Mouse (Mus musculus): ENCODE data around the gene Hoxa6. TPM values are rescaled to one million over a fixed set of nuclear protein-coding genes. Genes with fewer than 3 reads are reported as not detected.

The Hoxa6 gene
- polyA plus RNA-seq, 1 experiment from 2014 or later: not detected

DNA sequence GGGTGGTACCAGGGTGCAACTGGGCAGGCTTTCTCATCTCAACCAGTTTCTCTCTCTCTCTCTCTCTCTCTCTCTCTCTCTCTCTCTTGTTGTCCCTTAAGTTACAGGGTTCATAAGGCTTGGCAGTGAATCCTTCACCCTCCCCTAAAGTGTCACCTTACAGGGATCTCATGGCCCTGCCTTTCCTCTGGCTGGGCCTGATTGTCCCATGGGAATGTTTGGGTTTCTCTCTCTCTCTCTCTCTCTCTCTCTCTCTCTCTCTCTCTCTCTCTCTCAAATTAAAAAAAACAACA, 892 bp downstream of the Hoxa6 start:
- H3K27ac ChIP-seq (ENCODE audit: low read depth, low read length): no peak overlapping the region
- peaks cover 99% of the 10 kb centered on the region for H3K27me3 ChIP-seq (ENCODE audit: control insufficient read depth, insufficient read depth, low read length)
- H3K36me3 ChIP-seq (ENCODE audit: control insufficient read depth, insufficient read depth, low read length): no peaks in the 10 kb centered on the region
- H3K9me3 ChIP-seq (ENCODE audit: control insufficient read depth, low read length): no peaks in the 10 kb centered on the region
- DNase-seq (ENCODE audit: low spot score) (no peak), ATAC-seq (replicated peaks; ENCODE audit: low FRiP score) (no peak)
- H3K4me1 ChIP-seq (replicated peaks; ENCODE audit: control insufficient read depth, insufficient read depth, low read length): peaks cover 7% of the 10 kb centered on the region; the same call in 1 of the 2 replicates
- no peak overlapping the region for H3K4me3 ChIP-seq (ENCODE audit: low read depth, low read length)
- no peak overlapping the region for H3K4me2 ChIP-seq (ENCODE audit: low read depth, low read length, severe bottlenecking)
- H3K9ac ChIP-seq (ENCODE audit: low read length): no peak overlapping the region

DNA sequence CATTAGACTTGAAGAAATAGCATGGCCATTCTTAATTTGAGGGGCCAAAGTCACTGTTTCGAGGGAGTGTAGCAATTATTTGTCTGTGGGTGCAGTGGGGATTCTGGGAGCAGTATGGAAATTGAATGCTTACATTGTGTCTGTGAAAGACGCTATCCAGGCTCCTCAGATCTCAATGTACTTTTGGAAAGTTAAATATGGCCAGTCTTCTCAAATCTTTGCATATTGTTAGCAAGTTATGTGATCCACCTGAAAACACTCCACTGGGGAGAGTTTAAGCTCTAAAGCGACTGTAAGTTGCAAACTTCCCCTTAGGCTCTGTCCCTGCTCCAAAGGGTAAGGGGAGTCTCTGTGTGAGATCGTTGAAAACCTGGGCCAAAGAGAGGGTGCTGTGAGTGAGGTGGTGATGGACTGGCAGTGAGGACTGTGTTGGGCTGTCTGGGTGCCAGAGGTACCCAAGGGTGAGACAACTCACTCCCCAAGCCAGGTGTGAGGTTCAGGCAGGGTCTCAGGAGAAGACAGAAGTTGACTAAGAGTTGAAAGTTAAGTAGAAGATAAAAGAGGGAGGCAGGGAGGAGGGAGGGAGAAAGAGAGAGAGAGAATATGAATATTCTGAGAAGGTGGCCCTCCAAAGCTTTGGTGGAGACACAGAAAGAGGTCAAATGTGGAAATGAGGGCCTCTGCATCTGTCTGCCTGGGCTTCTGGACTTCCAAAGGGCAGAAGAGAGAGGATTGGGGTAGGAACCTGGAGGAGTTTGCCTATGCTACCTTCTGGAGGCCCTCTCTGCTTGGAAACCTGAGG, 1.4 kb downstream of the Hoxa6 start:
- peaks cover 99% of the 10 kb centered on the region for H3K27me3 ChIP-seq (ENCODE audit: control insufficient read depth, insufficient read depth, low read length)
- WGBS: 4% methylated on average over 4 of the region's 4 CpGs
- peaks cover 7% of the 10 kb centered on the region; the same call in 1 of the 2 replicates for H3K4me1 ChIP-seq (replicated peaks; ENCODE audit: control insufficient read depth, insufficient read depth, low read length)
- no peak for ATAC-seq (replicated peaks; ENCODE audit: low FRiP score)
- H3K9ac ChIP-seq (ENCODE audit: low read length): no peak overlapping the region
- no peak overlapping the region for H3K4me2 ChIP-seq (ENCODE audit: low read depth, low read length, severe bottlenecking)
- no peaks in the 10 kb centered on the region for H3K36me3 ChIP-seq (ENCODE audit: control insufficient read depth, insufficient read depth, low read length)
- no peak overlapping the region for H3K27ac ChIP-seq (ENCODE audit: low read depth, low read length)
- H3K4me3 ChIP-seq (ENCODE audit: low read depth, low read length): no peak overlapping the region
- DNase-seq (ENCODE audit: low spot score): peak; percentile 49
- H3K9me3 ChIP-seq (ENCODE audit: control insufficient read depth, low read length): no peaks in the 10 kb centered on the region

DNA sequence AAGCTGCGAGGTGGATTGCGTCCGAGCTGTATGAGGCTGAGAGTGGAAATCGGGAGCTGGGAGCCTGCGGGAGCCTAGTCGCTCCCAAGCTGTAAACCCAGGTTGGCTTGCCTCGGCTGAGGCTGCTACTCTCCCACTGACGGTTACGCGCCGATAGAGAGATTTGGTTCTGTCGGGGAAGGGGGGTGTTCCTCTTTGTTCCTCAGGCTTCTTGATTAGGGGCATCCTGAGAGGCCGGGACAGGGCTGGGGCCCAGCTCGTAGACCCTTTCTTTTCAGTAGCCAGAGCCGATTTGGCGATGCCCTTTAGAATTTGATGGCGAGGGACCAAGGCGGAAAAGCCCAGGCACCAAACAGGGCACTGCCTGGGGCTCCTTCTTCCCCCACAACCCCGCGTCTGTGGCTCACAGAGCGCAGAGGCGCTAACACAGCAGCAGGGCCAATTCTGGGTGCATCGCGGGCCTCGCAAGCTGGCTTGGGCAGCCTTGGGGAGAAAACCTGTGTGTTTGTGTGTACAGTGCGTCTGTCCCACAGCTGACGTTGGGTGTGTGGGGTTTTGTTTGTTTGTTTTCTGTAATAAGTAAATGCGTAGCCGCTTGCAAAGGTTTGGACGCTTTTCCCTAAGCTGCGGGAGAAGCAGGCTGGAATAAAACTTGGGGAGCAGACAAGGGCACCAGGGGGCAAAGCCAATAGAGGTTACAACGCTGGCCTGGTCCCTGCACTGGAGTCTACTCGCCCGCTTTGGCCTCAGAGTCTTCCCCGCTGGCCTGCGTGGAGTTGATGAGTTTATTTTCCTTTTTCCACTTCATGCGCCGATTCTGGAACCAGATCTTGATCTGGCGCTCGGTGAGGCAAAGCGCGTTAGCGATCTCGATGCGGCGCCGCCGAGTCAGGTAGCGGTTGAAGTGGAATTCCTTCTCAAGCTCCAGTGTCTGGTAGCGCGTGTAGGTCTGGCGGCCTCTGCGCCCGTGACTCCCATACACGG, 2.6 kb downstream of the Hoxa6 start:
- no peak overlapping the region for H3K27ac ChIP-seq (ENCODE audit: low read depth, low read length)
- H3K4me2 ChIP-seq (ENCODE audit: low read depth, low read length, severe bottlenecking): no peak overlapping the region
- peaks cover 99% of the 10 kb centered on the region for H3K27me3 ChIP-seq (ENCODE audit: control insufficient read depth, insufficient read depth, low read length)
- peaks cover 7% of the 10 kb centered on the region; the same call in 1 of the 2 replicates for H3K4me1 ChIP-seq (replicated peaks; ENCODE audit: control insufficient read depth, insufficient read depth, low read length)
- under 1% methylated on average over 55 of the region's 55 CpGs for WGBS
- no peak overlapping the region for H3K4me3 ChIP-seq (ENCODE audit: low read depth, low read length)
- H3K36me3 ChIP-seq (ENCODE audit: control insufficient read depth, insufficient read depth, low read length): no peaks in the 10 kb centered on the region
- no peaks in the 10 kb centered on the region for H3K9me3 ChIP-seq (ENCODE audit: control insufficient read depth, low read length)
- no peak overlapping the region for H3K9ac ChIP-seq (ENCODE audit: low read length)
- ATAC-seq (replicated peaks; ENCODE audit: low FRiP score) (no peak), DNase-seq (ENCODE audit: low spot score) (peak; percentile 64)

DNA sequence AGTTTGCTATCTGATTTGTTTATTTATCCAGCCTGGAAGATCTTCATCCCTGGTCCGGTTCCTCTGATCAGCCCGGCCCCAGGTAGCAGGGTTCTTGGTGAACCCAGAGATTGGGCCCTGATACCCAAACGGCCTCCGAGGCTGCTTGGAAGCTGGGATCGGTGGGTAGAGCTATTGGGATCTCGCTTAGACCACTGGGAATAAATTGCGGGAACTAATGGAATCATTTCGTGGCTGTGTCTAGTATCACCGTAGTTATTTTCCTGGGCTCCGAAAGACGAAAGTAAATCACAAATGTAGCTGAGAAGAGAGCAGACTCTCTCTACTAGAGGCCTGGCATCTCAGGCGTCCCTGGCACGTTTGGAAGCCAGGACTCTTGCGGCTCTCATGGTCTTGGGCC, 3.3 kb downstream of the Hoxa6 start:
- Histone ChIP-seq H3K9me3 (ENCODE audit: control insufficient read depth, low read length) (no peaks in the 10 kb centered on the region), H3K27me3 (ENCODE audit: control insufficient read depth, insufficient read depth, low read length) (peaks cover 100% of the 10 kb centered on the region), H3K9ac (ENCODE audit: low read length) (no peak overlapping the region), H3K4me1 (replicated peaks; ENCODE audit: control insufficient read depth, insufficient read depth, low read length) (peaks cover 7% of the 10 kb centered on the region; the same call in 1 of the 2 replicates), H3K36me3 (ENCODE audit: control insufficient read depth, insufficient read depth, low read length) (no peaks in the 10 kb centered on the region), H3K27ac (ENCODE audit: low read depth, low read length) (no peak overlapping the region), H3K4me3 (ENCODE audit: low read depth, low read length) (no peak overlapping the region), H3K4me2 (ENCODE audit: low read depth, low read length, severe bottlenecking) (no peak overlapping the region)
- no peak for DNase-seq (ENCODE audit: low spot score)
- no peak for ATAC-seq (replicated peaks; ENCODE audit: low FRiP score)
- 4% methylated on average over 14 of the region's 14 CpGs for WGBS

DNA sequence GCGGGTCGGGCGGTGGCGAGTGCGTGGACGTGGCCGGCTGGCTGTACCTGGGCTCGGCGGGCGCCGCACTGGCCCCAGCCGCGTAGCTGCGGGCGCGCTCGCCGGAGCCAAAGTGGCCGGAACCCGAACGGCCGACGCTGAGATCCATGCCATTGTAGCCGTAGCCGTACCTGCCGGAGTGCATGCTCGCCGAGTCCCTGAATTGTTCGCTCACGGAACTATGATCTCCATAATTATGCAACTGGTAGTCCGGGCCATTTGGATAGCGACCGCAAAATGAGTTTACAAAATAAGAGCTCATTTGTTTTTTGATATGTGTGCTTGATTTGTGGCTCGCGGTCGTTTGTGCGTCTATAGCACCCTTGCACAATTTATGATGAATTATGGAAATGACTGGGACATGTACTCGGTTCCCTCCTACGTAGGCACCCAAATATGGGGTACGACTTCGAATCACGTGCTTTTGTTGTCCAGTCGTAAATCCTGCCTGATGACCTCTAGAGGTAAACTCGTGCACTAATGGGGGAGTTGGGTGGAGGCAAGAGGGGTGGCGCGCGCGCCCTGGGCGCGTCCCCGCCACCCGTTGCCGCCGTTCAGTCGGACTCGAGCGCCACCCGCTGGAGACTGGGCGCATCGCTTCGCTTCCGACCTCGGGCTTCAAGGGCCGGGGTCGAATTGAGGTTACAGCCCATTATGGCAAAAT, 4.3 kb downstream of the Hoxa6 start, which contains the start of gene Hoxa5:
Hoxa5 (minus strand) TSS at position 538 of the 703 bp plus-strand sequence.
- ATAC-seq (replicated peaks; ENCODE audit: low FRiP score): no peak
- peak; percentile 76 for DNase-seq (ENCODE audit: low spot score)
- Histone ChIP-seq H3K36me3 (ENCODE audit: control insufficient read depth, insufficient read depth, low read length) (no peaks in the 10 kb centered on the region), H3K27me3 (ENCODE audit: control insufficient read depth, insufficient read depth, low read length) (peaks cover 100% of the 10 kb centered on the region), H3K27ac (ENCODE audit: low read depth, low read length) (no peak within 1 kb of the TSS), H3K4me1 (replicated peaks; ENCODE audit: control insufficient read depth, insufficient read depth, low read length) (peaks cover 7% of the 10 kb centered on the region; the same call in 1 of the 2 replicates), H3K9me3 (ENCODE audit: control insufficient read depth, low read length) (no peaks in the 10 kb centered on the region), H3K9ac (ENCODE audit: low read length) (no peak within 1 kb of the TSS), H3K4me3 (ENCODE audit: low read depth, low read length) (peak within 1 kb of the TSS; percentile 11; the same call in 1 of the 2 replicates), H3K4me2 (ENCODE audit: low read depth, low read length, severe bottlenecking) (peak within 1 kb of the TSS; percentile 18; the same call in 1 of the 2 replicates)
- under 1% methylated on average over 65 of the region's 65 CpGs for WGBS

DNA sequence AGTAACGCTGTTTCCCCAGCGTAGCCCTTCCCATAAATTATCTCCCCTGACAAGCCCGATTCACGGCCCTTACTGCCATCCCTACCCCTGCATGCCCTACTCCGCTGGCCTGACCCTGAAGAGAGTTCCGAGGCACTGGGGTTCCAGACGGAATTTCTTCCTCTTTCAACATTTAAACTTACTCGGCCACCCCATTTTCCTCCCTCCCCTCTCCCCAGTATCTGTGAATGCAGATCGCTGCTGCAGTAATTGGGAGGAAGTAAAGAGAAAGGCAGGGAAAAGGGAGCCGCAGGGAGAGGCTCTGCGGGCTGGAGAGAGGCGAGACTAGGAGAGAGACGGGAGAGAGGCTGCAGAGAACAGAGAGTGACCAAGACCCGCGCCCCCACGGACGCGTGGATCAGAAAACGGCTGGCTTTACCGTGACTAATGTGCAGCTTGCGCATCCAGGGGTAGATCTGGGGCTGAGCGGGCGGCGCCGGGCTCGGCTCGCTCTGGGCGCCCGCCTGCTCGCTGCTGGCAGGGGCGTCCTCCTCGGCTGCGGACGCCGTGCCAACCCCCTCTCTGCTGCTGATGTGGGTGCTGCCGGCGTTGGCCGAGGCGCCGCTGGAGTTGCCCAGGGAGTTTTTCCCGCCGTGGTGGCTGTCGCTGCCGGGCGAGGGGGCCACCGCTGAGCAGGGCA, 5.0 kb downstream of the Hoxa6 start:
- ATAC-seq (replicated peaks; ENCODE audit: low FRiP score): no peak
- no peak overlapping the region for H3K4me2 ChIP-seq (ENCODE audit: low read depth, low read length, severe bottlenecking)
- DNase-seq (ENCODE audit: low spot score): peak; percentile 65
- peaks cover 100% of the 10 kb centered on the region for H3K27me3 ChIP-seq (ENCODE audit: control insufficient read depth, insufficient read depth, low read length)
- under 1% methylated on average over 46 of the region's 46 CpGs for WGBS
- H3K4me1 ChIP-seq (replicated peaks; ENCODE audit: control insufficient read depth, insufficient read depth, low read length): peaks cover 2% of the 10 kb centered on the region; the same call in 1 of the 2 replicates
- H3K9ac ChIP-seq (ENCODE audit: low read length): no peak overlapping the region
- no peak overlapping the region for H3K27ac ChIP-seq (ENCODE audit: low read depth, low read length)
- H3K36me3 ChIP-seq (ENCODE audit: control insufficient read depth, insufficient read depth, low read length): no peaks in the 10 kb centered on the region
- H3K9me3 ChIP-seq (ENCODE audit: control insufficient read depth, low read length): no peaks in the 10 kb centered on the region
- peak overlapping the region; percentile 11; the same call in 1 of the 2 replicates for H3K4me3 ChIP-seq (ENCODE audit: low read depth, low read length)

DNA sequence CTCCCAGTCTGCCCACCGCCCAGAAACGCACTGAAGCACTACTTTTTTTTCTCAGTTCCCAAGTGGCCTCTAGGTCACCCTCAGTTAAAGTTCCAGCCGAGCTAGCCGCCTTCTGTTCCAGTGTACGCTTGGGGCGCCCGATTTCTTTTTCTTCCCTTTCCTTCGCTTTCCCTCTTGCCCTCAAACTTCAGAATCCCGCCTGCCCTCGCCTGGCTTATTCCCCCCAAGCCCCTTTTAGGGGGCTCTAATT, 5.5 kb downstream of the Hoxa6 start:
- Histone ChIP-seq H3K4me2 (ENCODE audit: low read depth, low read length, severe bottlenecking) (no peak overlapping the region), H3K9ac (ENCODE audit: low read length) (no peak overlapping the region)
- DNase-seq (ENCODE audit: low spot score): no peak

More for the DNA sequence above, 5.5 kb downstream of the Hoxa6 start:
- WGBS: under 1% methylated on average over 10 of the region's 10 CpGs
- ATAC-seq (replicated peaks; ENCODE audit: low FRiP score): no peak
- Histone ChIP-seq H3K4me1 (replicated peaks; ENCODE audit: control insufficient read depth, insufficient read depth, low read length) (peaks cover 2% of the 10 kb centered on the region; the same call in 1 of the 2 replicates), H3K27ac (ENCODE audit: low read depth, low read length) (no peak overlapping the region), H3K27me3 (ENCODE audit: control insufficient read depth, insufficient read depth, low read length) (peaks cover 100% of the 10 kb centered on the region), H3K36me3 (ENCODE audit: control insufficient read depth, insufficient read depth, low read length) (no peaks in the 10 kb centered on the region), H3K4me3 (ENCODE audit: low read depth, low read length) (no peak overlapping the region), H3K9me3 (ENCODE audit: control insufficient read depth, low read length) (no peaks in the 10 kb centered on the region)
